Mouse (Mus musculus) neural tube, embryonic 13.5 days (tissue): Measurements from ENCODE around the gene Cd300ld5. TPM values are rescaled to one million over a fixed set of nuclear protein-coding genes. Genes with fewer than 3 reads are reported as not detected.
"Not testable (repeated sequence)": the region's sequence is repeated elsewhere in the genome, so short reads cannot be mapped to it uniquely, and the experiment has no call there.

Experiments
- ATAC-seq: fragments of 200-750 bp; cut with Nextera tagmentation; 2 replicates; pipeline ENCODE4 v1.8.0; 2017; ENCODE audit warnings: low read depth, mild to moderate bottlenecking, moderate TSS enrichment, moderate library complexity
- H3K27ac ChIP-seq: fragments of 300-500 bp; sonication (generic); replicated peaks from 2 replicates; pipeline ENCODE4 v1.5.1; 2015; ENCODE audit warnings: moderate library complexity, mild to moderate bottlenecking, inconsistent platforms
- H3K27me3 ChIP-seq: fragments of 300-500 bp; sonication (generic); 2 replicates; pipeline ENCODE4 v1.6.1; 2015; ENCODE audit warnings: mild to moderate bottlenecking, inconsistent platforms
- H3K36me3 ChIP-seq: fragments of 300-500 bp; sonication (generic); 2 replicates; pipeline ENCODE4 v1.6.1; 2015; ENCODE audit warnings: mild to moderate bottlenecking, inconsistent platforms
- H3K4me1 ChIP-seq: fragments of 300-500 bp; sonication (generic); replicated peaks from 2 replicates; pipeline ENCODE4 v1.6.1; 2015; ENCODE audit warnings: inconsistent platforms
- H3K4me2 ChIP-seq: fragments of 300-500 bp; sonication (generic); 2 replicates; pipeline ENCODE4 v1.6.1; 2015; ENCODE audit warnings: inconsistent platforms, mild to moderate bottlenecking, moderate library complexity
- H3K4me3 ChIP-seq: fragments of 300-500 bp; sonication (generic); 2 replicates; pipeline ENCODE4 v1.5.1; 2015; ENCODE audit warnings: mild to moderate bottlenecking, inconsistent platforms
- H3K9ac ChIP-seq: fragments of 300-500 bp; sonication (generic); 2 replicates; pipeline ENCODE4 v1.6.1; 2015; ENCODE audit warnings: moderate library complexity, mild to moderate bottlenecking, inconsistent platforms
- H3K9me3 ChIP-seq: fragments of 300-500 bp; sonication (generic); 2 replicates; pipeline ENCODE4 v1.6.1; 2016; ENCODE audit warnings: inconsistent platforms
- WGBS: fragments of 180-500 bp; shearing (Covaris S2); methylation state at CpG from one replicate; pipeline ENCODE4 v1.1.7; 2015; 5-methylcytosine and 5-hydroxymethylcytosine counted together
- polyA plus RNA-seq: library from polyadenylated mRNA; unstranded; fragments of >200 nt; fragmentation: Nextera tagmentation; extraction: Ambion mirVana; gene quantifications from 2 replicates; pipeline ENCODE4 v1.2.1, GENCODE M21; 2015

Gene Cd300ld5
- polyA plus RNA-seq, 1 experiment from 2014 or later: not detected

DNA sequence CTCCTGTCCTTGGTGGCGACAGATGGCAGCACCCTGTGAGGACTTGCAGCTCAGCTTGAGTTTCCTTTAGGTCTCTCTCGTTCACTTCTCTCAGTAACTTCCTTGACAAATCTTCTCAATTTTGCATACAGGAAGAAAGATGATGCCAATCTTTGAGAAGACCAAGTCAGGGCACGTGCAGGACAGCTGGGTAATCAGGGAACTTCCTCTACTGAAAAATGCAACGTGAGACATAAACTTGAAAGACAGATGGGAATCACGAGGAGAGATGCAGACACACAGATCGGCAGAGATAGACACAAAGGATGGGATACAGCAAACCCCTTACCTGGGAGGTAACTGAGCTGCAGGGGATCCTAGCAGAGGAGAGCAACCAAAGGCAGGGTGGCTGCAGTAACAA, 10.7 kb downstream of the Cd300ld5 start, which contains the start of gene Cd300ld4:
Cd300ld4 (minus strand) TSS at position 101 of the 400 bp plus-strand sequence.
- H3K4me3 ChIP-seq, ATAC-seq, H3K9ac ChIP-seq, H3K27ac ChIP-seq, H3K4me1 ChIP-seq, H3K9me3 ChIP-seq, H3K36me3 ChIP-seq, H3K27me3 ChIP-seq, H3K4me2 ChIP-seq: not testable (repeated sequence)
- no CpG with 5 or more reads among the region's 6 CpGs for WGBS

DNA sequence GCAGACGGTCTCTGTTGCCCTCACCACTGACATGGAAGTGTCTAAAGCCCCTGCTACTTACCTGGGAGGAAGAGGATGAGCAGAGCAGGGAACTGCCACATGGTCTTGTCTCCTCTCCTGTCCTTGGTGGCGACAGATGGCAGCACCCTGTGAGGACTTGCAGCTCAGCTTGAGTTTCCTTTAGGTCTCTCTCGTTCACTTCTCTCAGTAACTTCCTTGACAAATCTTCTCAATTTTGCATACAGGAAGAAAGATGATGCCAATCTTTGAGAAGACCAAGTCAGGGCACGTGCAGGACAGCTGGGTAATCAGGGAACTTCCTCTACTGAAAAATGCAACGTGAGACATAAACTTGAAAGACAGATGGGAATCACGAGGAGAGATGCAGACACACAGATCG, 21.5 kb downstream of the Cd300ld5 start, which contains the start of gene Cd300ld2:
Cd300ld2 (minus strand) TSS at position 101 of the 400 bp plus-strand sequence.
- not testable (repeated sequence) for H3K36me3 ChIP-seq
- no CpG with 5 or more reads among the region's 7 CpGs for WGBS

DNA sequence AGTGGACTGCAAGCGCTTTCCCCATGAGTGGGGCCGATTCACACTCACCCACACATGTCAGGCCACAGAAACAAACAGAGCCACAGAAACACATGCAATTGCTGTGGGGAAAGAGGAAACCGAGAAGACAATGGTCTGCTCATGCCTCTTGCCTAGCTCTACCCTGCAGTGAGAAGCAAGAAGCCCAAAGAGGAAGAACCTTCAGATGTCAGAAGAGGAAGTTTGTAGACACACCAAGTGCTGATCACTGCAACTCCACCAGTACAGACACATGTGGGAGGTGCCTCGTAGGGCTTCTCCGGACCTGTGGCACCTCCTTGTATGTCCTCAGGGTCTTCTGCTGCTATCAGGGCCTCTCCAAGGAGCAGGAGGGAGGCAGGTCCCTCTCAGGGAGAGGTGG, 33.5 kb downstream of the Cd300ld5 start:
- H3K27me3 ChIP-seq: no peaks in the 10 kb centered on the region
- no peaks in the 10 kb centered on the region for H3K36me3 ChIP-seq
- no peak overlapping the region for H3K27ac ChIP-seq
- no peak overlapping the region for H3K9ac ChIP-seq
- no peaks in the 10 kb centered on the region for H3K9me3 ChIP-seq
- no peak for ATAC-seq
- 85% methylated on average over 5 of the region's 5 CpGs for WGBS
- no peaks in the 10 kb centered on the region for H3K4me1 ChIP-seq
- no peak overlapping the region for H3K4me3 ChIP-seq
- no peak overlapping the region for H3K4me2 ChIP-seq

More for the DNA sequence above, 21.5 kb downstream of the Cd300ld5 start, which contains the start of gene Cd300ld2:
- not testable (repeated sequence) for H3K4me3 ChIP-seq, H3K27me3 ChIP-seq, H3K27ac ChIP-seq, H3K9me3 ChIP-seq, H3K9ac ChIP-seq, ATAC-seq, H3K4me1 ChIP-seq, H3K4me2 ChIP-seq

DNA sequence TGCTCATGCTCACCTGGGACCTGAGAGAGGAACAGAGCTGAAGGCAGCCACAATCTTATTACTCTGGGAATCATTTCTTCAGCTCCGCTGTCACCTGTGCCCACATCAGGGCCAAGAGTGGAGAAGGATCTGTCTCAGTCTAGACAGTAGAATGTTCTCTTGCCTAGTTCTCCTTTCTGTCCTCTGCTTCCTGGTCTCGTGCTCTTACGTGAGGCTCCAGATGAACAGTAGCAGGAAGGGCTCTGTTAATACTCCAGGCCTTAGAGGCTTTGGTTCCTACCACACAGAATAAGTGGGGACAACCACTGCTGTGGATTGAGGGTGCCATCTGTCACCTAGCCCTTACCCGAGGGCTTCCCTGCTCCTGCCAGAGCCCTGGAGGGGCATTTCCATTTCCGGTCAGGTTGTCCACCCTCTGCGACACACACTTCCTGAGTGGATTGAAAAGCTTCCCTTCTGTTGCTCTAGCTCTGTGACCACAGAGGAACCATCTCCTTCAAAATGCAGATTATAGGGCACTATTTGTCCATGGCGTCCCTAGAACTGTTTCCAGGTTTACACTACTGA, 36.0 kb downstream of the Cd300ld5 start, which contains the start of gene Cd300c2:
Cd300c2 (minus strand) TSS at position 407 of the 567 bp plus-strand sequence.
- Histone ChIP-seq H3K4me3 (no peak within 1 kb of the TSS), H3K4me2 (no peak within 1 kb of the TSS), H3K36me3 (no peaks in the 10 kb centered on the region), H3K27ac (no peak within 1 kb of the TSS), H3K9me3 (no peaks in the 10 kb centered on the region), H3K27me3 (no peaks in the 10 kb centered on the region), H3K4me1 (no peaks in the 10 kb centered on the region), H3K9ac (no peak within 1 kb of the TSS)
- 86% methylated on average over 7 of the region's 7 CpGs for WGBS
- no peak for ATAC-seq

DNA sequence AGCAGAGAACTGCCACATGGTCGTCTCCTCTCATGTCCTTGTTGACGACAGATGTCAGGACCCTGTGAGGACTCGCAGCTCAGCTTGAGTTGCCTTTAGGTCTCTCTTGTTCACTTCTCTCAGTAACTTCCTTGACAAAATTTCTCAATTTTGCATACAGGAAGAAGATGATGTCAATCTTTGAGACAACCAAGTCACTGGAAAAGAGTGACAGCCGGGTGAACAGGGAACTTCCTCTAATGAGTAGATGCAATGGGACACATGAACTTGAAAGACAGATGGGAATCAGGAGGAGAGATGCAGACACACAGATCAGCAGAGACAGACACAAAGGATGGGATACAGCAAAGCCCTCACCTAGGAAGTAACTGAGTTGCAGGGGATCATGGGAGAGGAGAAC, 47.8 kb downstream of the Cd300ld5 start, which contains the start of gene Cd300ld:
Cd300ld (minus strand) TSS at position 130 of the 400 bp plus-strand sequence.
- no peak within 1 kb of the TSS for H3K4me2 ChIP-seq
- no peak within 1 kb of the TSS for H3K9ac ChIP-seq
- H3K27ac ChIP-seq: no peak within 1 kb of the TSS
- 84% methylated on average over 4 of the region's 4 CpGs for WGBS
- H3K4me3 ChIP-seq: no peak within 1 kb of the TSS
- H3K27me3 ChIP-seq: no peaks in the 10 kb centered on the region
- H3K9me3 ChIP-seq: no peaks in the 10 kb centered on the region
- H3K36me3 ChIP-seq: no peaks in the 10 kb centered on the region
- no peaks in the 10 kb centered on the region for H3K4me1 ChIP-seq
- ATAC-seq: no peak

DNA sequence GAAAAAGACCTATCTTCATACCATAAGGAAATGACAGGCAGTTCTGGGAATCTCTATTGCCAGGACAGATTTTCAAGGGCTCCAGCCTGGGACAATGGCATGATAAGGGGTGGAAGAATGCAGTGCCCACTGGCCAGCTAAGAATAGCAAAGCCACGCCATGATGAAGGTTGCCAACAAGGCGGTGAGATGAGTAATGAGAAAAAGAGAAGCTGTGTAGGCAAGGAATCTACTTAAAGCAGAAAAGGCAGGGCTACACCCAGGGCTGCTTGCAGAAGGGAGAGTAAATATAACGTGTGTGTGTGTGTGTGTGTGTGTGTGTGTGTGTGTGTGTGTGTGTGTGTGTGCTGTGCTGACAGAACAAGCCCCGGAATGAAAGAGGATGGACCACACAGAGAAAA, 55.7 kb downstream of the Cd300ld5 start:
- ATAC-seq: no peak
- WGBS: 75% methylated on average over 4 of the region's 4 CpGs

More for the DNA sequence above, 55.7 kb downstream of the Cd300ld5 start:
- Histone ChIP-seq H3K9me3 (peaks cover 24% of the 10 kb centered on the region), H3K36me3 (no peaks in the 10 kb centered on the region), H3K9ac (no peak overlapping the region), H3K4me3 (no peak overlapping the region), H3K4me1 (no peaks in the 10 kb centered on the region), H3K4me2 (no peak overlapping the region), H3K27me3 (no peaks in the 10 kb centered on the region), H3K27ac (no peak overlapping the region)

Other genes starting within 250 kb of the Cd300ld5 start
- 19.4 and 22.7 TPM in 2 replicates for gene Btbd17, start 241.8 kb downstream of the Cd300ld5 start, polyA plus RNA-seq
- gene Gpr142, start 238.8 kb downstream of the Cd300ld5 start, polyA plus RNA-seq: not detected in 2 replicates
- gene Gprc5c, start 186.6 kb downstream of the Cd300ld5 start, polyA plus RNA-seq: 14.2 and 15.6 TPM in 2 replicates
- 1.2 and 2.8 TPM in 2 replicates for gene Cd300a, start 147.7 kb downstream of the Cd300ld5 start, polyA plus RNA-seq
- 0.14 and 0.15 TPM in 2 replicates for gene Cd300lb, start 103.4 kb downstream of the Cd300ld5 start, polyA plus RNA-seq
- not detected in 2 replicates for gene Cd300c, start 68.6 kb downstream of the Cd300ld5 start, polyA plus RNA-seq
- 0.22 TPM in 1 of 2 replicates, not detected in the other for gene Cd300ld, start 47.8 kb downstream of the Cd300ld5 start, polyA plus RNA-seq
- 1.5 and 1.9 TPM in 2 replicates for gene Cd300c2, start 35.9 kb downstream of the Cd300ld5 start, polyA plus RNA-seq
- not detected in 2 replicates for gene Cd300ld2, start 21.6 kb downstream of the Cd300ld5 start, polyA plus RNA-seq
- not detected in 2 replicates for gene Cd300ld4, start 10.8 kb downstream of the Cd300ld5 start, polyA plus RNA-seq
- gene Cd300ld3, start 10.6 kb upstream of the Cd300ld5 start, polyA plus RNA-seq: not detected in 2 replicates
- gene Cd300e, start 24.4 kb upstream of the Cd300ld5 start, polyA plus RNA-seq: not detected in 2 replicates
- gene Rab37, start 53.7 kb upstream of the Cd300ld5 start, polyA plus RNA-seq: 0.69 and 1.1 TPM in 2 replicates
- gene Cd300lf, start 96.2 kb upstream of the Cd300ld5 start, polyA plus RNA-seq: 0.14 TPM in 1 of 2 replicates, not detected in the other
- gene Slc9a3r1, start 125.6 kb upstream of the Cd300ld5 start, polyA plus RNA-seq: 50.6 and 58.1 TPM in 2 replicates
- 11.6 and 11.8 TPM in 2 replicates for gene Tmem104, start 149.7 kb upstream of the Cd300ld5 start, polyA plus RNA-seq
- 16.3 and 24.1 TPM in 2 replicates for gene Nat9, start 150.1 kb upstream of the Cd300ld5 start, polyA plus RNA-seq
- gene Grin2c, start 229.5 kb upstream of the Cd300ld5 start, polyA plus RNA-seq: 0.55 and 0.57 TPM in 2 replicates
- 19.4 and 20.4 TPM in 2 replicates for gene Fdxr, start 239.3 kb upstream of the Cd300ld5 start, polyA plus RNA-seq